Mouse (Mus musculus): Measurements from ENCODE around the gene 2010300C02Rik.

- peak; percentile 24; the same call in 1 of the 2 replicates for TF ChIP-seq CTCF (IDR thresholded peaks at IDR 0.05)
- no peak for TF ChIP-seq EP300 (IDR thresholded peaks at IDR 0.05)
Observed at GRCm38 (mm10) chr1:37759407-37759806, 39.5 kb upstream of the 2010300C02Rik start.
